Mouse (Mus musculus) embryo, embryonic 10.5 days (tissue): ENCODE results near the gene Odf3.

Experiments
- DNase-seq: peaks from one replicate; pipeline ENCODE4 v3.0.0-alpha.2; 2015; ENCODE audit warnings: low spot score

Gene Odf3

DNA sequence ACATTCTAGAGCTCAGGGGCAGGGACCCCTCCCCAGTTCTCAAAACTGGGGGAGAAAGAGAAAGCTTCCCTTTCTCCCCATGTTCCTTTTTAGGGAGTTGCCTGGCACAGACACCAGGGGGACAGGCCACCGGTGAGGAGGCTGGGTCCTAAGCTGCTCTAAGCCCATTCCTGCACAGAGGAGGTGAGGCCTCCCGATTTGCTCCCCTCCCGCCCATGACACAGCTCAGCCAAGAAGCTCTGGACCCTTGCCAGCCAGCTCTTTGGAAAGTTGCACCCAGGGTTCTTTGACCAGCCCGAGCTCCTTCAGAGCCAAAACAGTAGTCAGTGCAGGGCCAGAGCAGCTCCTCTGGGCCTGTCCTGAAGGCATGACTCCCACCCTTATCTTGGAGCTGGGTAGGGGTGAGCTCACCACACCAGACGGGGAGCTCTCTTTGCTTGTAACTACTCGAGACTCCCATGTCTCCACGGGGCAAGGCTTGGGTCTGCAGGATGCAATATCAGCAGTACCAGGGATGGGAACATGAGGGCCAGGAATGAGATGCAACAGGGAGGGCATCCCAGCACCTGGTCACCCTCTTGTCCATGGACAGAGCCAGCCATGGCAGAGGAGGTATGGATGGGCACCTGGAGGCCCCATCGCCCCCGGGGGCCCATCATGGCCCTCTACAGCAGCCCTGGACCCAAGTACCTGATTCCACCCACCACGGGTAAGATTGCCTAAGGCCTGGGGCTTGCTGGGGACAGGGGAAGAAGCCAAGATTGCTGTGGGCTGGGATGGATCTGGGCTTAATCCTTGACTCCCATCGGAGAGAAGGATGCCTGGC is at the start of gene Odf3:
Odf3 (plus strand) TSS at position 51 of the 826 bp plus-strand sequence.
- DNase-seq, result no peak

DNA sequence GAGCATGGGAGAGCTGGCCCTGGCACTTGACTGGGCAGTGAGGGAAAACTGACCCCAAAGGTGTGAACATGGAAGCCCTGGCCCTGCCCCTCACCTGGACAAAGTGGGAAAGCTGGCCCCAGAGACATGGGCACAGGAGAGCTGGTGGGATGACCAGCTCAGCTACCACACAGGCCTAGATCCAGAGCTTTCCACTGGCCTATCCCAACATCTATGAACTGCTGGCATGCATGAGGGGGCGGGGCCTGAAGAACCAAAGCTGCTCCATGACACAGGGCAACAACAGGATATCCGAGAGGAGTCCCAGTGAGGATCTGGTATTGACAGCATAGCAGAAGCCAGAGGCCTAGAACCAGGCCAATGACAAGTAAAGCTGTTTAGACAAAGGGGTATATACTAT is 49.4 kb upstream of the Odf3 start:
- no peak for DNase-seq

DNA sequence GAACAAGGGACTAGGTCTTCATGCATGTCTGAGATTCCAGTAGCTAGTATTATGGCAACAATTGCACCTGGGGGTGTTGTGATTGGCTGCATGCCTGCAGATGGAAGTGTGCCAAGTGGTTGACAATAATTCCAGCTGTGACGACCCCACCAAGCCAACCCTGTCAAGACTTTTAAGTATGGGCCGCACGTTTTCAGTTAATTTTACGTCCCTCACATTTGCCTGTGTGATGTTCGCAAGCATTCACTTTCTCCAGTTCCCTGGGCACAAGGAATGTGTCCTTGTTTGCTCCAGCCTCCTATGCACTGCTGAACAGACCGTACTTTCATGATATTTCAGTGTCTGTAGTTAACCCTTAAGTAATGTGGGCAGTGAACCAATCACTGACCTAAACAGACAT is 45.0 kb upstream of the Odf3 start:
- DNase-seq, result no peak

DNA sequence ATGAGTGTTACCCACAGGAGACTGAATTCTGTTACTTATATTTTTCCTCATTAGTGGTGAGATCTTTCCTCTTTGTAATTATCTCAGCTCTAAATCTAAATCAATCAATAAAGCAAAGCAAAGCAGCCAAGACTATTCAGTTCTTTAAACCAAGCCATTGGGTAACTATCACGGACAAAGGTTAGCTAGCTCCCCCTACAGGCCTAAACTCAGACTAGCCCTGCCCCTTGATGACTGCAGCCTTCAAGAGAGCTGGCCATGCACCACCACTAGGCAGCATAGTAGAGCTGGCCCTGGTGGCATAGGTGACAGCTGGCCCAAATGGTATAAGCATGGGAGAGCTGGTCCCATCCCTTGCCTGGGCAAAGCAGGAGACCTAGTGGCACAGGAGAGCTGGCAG is 41.9 kb upstream of the Odf3 start:
- peak; percentile 60 for DNase-seq

DNA sequence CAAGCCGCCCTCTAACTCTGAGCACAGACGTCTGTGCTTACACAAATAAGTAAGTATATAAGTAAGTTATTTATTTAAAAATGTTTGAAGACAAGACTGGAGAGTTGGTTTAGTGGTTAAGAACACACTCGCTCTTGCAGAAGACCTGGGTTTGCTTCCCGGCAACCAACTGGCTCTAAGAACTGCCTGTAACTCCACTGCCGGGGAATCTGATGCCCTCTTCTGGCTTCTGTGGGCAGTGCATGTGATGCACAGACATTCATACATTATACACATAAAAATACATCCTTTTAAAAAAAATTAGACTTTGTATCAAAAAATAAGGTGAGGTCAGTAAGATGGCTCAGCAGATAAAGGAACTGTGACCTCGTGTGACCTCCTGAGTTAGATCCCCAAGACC is 37.1 kb upstream of the Odf3 start:
- no peak for DNase-seq

DNA sequence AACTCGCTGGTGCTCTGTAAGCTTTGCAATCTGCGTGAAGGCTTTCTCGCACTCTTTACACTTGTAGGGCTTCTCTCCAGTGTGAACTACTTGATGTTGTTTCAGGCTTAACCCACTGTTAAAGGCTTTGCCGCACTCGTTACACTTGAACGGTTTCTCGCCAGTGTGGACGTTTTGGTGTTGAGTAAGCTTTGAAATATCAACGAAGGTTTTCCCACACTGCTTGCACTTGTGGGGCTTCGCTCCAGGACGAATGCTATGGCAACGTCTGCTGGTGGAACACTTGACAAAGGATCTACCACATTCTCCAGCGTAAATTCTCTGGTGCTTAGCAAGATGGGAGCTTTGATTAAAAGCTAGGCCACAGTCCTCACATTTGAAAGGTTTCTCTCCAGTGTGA is 35.9 kb upstream of the Odf3 start:
- no peak for DNase-seq

DNA sequence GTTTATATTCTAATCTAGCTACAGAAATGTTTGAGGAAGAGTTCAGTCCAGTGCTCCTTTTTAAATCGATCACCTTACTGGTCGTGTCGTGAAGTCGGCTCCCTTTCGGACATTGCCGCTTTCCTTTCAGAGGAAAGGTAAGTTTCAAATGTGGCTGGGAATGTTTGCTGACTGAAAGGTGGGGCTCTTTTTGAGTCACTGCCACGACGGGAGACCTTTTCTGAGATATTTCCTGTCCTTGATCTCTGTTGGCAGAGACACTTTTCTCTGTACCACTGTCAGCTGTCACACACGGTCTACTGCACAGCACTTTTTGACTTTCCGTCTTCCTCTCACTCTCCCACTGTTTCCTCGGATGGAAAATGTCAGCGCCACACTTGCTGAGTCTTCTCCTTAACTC is 34.8 kb upstream of the Odf3 start:
- DNase-seq, result no peak

DNA sequence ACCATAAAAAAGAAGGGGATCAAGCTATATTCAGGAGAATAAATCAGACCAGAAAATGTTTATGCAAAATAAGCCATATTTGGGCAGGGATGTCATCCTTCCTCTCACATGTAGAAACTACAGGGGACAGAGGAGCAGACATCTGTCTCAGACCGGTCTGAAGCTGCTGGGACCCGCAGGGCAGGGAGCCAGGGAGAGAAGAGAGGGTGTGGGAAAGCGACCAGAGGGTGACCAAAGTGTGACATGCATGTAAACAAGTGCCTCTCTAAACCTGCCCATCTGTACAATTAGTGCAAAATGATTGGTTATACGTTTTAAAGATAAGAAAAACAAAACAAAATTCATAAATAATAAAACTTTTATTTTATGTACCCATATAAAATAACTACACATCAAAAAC is 27.4 kb upstream of the Odf3 start:
- no peak for DNase-seq

DNA sequence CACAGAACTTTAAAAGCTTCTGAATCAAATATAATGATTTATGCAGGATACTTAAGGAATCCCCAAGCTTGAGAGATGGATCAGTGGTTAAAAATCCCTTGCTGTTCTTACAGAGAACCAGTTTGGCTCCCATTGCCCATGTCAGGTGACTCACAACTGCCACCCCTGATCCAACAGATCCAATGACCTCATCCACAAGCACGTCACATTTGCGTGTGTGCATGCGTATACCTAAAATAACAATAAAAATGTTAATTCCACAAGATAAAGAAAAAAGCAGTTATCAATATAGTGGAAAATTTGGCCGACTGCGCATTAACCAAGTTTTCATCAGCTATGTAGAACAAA is 26.3 kb upstream of the Odf3 start:
- no peak for DNase-seq

DNA sequence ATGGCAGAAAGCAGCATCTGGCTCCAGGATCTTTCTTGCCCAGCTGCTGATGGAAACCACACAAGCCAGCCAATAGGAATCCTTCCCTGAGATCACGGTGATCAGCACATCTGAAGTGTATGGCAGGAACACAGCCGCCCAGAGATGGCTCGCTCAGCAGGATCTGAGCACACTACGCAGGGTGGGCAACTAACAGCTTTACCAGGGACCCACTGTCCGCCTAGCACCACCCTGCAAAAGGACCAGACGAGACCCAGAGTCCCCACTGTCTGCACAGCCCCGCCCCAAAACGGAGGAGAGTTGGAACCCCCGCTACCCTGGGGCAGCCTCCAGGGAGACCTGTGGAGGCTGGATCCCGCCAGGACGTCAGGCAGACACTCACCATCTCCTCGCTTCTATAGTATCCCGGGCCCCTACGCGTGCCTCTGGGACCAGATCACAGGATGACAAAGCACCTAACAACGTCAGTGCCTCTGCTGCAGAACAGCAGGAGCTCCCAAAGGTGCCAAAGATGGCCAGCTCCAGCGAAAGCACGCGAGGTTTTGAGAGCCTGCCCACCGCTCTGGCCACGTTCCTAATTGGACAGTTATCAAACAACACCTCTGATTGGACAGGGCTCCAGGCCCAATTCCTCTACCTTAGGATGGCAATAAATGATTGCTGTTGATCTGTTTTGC is 25.8 kb upstream of the Odf3 start, which contains the start of gene Zfp941:
Zfp941 (minus strand) TSS at position 526 of the 677 bp plus-strand sequence.
- peak; percentile 76 for DNase-seq

DNA sequence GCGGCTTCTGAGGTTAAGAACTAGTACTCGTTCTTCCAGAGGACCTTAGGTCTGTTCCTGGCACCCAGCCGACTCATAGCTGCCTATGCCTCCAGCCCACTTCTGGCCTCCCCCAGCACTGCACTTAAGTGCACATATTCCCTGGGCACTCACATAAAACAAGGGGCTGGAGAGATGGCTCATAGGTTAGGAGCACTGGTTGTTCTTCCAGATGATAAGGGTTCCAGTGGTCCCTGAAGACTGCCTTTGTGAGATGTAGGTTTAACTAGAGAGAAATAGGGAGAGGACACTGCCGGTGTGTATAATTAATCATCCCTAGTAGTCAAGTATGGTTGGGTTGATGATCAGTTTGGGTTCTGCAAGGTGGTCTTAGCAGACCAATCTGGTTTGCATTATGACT is 24.9 kb upstream of the Odf3 start:
- DNase-seq, result no peak

DNA sequence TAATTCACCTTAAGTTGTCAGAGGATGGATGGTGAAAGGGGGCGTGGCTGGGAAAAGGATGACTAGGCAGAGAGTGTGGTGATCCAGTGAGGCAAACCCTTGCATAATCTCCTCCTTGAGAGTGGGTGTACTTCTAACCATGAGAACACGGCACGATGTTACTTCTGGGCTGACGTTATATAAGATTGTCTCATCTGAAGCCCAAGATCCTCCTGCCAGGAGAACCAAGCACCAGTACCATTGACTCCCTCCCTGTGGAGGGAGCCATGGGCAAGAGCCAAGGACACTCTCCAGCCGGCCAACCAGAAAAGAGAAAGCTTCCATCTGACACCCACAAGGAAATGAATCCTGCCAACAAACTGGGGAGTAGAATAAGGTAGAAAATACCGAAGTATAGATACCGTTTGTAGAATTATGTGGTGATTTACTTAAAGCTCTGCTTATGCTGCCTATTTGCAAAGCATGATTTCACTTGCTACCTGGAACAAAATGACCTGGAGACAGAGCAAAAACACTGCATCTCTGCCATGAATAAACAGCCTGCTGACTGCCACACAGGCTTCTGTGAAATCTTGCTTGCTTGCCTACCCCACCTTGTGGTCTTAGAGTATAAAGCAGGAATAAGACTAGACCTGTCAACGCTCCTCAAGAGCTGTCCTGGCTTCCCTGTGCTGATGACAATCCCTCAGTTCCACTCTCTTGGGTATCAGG is 19.3 kb upstream of the Odf3 start:
- DNase-seq, result peak; percentile 61

DNA sequence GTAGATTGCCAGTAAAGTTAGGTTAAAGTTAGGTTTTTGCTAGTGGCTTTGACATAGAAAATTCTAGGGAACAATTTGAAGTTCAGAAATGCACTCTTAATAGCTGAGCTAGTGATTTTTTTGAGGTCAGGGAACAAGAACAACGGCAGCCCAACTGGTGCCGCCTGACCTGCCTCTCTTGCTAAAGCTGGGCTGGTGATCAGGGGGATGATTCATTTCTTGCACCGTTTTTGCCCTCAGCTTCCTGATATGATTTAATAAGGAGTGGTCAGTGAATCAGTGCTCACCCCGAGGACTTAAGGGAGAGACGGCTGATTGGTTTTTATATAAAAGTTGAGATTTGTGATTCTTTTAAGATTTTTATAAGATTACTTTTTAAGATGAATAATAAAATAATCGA is 16.2 kb upstream of the Odf3 start:
- DNase-seq, result no peak

DNA sequence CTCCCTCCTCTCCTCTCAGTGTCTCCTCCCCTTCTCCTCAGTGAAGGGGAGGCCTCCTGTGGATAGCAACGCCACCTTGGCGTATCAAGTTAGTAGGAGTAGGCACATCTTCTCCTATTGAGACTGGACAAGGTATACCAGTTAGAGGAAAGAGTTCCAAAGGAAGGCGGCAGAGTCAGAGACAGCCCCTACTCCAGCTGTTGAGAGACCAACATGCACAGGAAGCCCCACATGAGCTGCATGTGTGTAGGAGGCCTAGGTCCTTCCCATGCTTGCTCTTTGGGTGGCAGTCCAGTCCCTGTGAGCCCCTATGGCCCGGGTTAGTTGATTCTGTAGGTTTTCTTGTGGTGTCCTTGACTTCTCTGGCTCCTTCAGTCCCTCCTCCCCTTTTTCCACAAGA is 14.3 kb upstream of the Odf3 start:
- DNase-seq, result no peak

DNA sequence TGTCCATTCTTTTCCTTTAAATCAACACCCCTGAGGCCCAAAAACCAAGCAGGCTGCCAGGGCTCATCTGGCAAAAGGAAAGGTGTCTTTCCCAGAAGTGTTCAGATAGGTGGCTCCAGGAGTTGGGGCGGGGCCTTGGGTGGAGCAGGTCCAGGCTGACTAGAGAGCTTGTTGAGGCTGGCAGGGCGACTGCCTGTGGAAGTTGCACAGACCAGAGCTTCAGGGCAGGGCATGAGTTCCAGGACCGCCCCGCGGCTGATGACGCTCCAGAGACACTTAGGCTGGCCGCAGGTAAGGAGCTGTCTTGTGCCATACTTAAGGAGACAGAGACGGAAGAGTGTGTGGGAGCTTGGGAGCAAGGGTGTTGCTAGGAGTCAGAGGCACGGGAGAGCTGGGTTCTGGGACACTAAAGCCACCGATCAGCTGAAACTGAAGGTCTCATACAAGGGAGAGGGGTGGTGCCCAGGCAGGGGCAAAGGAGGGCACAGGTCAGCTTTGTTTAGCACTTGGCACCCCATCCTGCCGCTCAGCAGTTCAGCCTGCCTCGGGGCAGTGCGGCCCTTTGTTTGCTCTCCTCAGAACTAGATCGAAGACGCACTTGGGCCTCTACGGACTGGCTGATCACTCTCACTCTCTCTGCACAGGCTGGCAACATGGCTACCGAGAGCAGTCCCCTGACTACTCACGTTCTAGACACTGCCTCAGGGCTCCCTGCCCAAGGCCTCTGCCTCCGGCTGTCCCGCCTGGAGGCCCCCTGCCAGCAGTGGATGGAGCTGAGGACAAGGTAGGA is 12.4 kb upstream of the Odf3 start, which contains the start of gene Urah:
Urah (plus strand) TSS at position 51 of the 790 bp plus-strand sequence.
- no peak for DNase-seq

DNA sequence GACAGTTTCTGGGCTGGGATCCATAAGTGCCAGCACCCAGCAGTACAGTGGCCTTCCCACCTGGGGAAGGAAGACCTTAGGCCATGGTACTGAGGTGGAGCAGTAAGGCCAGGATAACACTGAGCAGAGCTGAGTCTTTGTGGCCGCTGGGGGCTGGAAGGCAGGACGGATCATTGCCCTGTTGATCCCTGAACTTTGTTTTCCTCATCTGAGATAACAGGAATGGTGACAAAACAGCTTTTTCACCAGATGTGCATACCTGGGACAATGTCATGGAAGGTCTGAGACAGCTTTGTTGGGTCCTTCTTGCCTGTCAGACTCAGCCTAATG is 11.9 kb upstream of the Odf3 start:
- DNase-seq, result no peak

DNA sequence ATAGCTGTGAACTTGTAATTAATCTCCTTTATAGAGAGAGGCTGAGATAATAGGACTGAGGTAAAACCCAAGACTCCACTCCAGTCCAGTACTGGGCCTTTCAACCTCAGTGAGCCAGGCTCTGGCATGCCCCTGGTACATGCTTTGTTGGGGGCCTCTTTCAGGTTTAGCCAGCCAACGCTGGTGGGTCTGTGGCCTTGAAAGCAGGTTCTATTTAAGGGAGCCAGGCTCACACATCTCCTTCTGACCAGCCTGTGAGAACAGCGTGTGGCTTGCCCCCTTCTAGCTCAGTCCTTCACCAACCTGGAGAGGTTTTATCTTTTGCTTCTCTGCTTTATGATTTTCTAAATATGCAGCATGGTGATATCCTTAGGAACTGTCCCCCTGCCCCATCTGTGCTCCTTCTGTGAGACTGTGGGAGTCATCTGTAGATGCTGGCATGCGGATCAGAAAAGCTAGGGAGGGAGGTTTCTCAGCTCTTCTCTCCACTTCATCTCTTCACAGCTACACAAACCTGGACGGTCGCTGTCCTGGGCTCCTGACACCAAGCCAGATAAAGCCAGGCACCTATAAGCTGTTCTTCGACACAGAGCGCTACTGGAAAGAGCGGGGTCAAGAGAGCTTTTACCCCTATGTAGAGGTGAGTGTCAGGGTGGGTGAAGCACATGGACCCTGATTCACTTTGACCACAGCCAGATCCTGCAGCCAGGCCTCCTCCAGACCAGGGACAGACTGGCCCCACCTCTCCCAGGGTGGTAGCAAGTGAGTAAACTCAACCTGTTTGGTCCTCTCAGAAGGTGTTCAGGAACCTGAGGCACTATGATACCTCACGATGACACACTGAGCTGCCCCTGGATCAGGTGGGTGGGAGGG is 11.1 kb upstream of the Odf3 start:
- no peak for DNase-seq

DNA sequence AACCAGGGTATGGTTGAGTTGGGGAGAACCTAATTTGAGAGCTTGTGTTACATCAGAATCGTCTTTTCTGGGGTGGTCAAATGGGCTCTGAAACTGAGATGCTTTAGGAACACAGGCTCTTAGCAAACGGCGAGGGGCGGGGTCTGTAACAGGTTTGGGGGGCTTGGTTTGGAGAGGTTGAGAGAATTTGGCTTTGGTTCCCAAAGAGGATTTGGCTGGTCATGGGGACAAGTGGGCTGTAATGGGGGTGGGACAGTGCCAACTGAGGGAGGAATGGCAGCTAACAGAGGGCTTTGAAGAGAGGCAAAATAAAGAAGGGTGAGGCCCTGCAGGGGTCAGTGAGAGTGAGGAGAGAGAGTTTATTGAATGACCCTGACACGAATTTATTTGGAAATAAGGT is 8.0 kb upstream of the Odf3 start:
- no peak for DNase-seq

DNA sequence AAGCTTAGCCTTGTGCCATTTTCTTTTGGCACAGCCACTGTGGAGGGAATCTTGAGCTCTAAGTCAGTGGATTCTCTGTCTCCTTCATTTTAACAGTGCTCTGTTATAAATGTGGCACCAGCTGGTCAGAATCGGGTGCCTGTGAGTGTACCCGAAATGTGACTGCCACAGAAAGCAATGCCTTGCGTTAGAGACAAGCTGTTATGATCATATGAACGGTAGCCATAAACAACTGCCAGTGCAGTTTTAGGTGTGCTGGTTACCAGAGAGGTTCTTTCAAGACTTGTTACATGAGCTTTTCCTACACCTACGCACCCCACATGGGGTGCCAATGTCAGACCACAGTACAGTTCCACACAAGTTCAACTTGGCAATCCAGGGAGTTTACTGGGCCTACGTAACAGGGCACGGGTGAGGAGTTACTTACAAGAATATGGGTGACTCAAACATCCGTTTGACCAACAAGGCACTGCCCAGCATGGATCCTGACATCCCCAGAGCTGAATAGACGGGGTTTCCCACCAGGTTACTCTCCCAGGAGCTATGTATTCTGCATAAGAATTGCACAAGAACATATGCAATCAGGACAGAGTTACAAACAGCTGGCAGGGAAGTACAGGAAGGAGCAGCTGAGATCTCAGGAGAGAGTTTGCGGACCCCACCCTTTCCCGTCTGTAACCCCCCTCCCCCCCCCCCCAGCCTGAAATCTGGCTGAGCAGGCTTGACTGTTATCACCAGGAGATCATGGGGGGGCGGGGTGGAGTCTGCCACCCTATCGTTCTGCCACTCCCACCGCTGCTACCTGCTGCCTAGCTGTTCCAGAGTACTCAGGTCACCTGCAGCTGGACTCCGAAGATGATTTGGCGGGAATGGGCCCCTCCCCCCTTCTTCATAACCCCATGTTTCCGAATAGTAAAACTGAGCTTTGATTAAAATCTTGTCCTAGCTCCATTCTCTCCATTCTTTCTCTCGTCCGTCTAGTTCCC is 6.6 kb upstream of the Odf3 start:
- DNase-seq, result no peak

DNA sequence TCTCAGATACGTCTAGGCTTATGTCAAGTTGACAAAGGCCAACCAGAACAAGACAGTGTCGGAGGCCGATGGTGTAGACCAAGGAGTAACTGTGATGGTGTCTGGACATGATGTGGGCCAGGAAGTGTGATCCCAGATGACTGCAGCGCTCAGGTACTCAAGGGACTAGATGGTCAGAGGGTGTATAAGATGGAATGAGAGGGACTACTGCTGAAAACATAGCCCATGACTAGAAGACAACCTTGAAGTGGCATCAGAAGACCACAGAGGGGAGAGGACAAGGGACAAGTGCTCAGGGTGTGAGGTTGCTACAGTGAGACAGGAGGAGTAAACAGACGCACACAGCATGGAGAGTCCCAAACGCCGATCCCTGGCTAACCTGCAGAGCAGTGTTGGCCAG is 3.8 kb upstream of the Odf3 start:
- no peak for DNase-seq
